Mouse (Mus musculus): ENCODE measurements around the gene Zmynd10.

GRCm38 (mm10) chr9:107549297-107550074 is 2.4 kb downstream of the Zmynd10 start:
- no peak for TF ChIP-seq CTCF (IDR thresholded peaks at IDR 0.05; ENCODE audit: low read depth)
- TF ChIP-seq EP300 (IDR thresholded peaks at IDR 0.05; ENCODE audit: low read depth): no peak

Data from liver, embryonic 14.5 days (tissue).